Mouse (Mus musculus): ENCODE data around the gene Ms4a10.

The Ms4a10 gene

GRCm38 (mm10) chr19:10952021-10952939 lies 22.2 kb downstream of the Ms4a10 start:
- 31% methylated on average over 11 of the region's 11 CpGs for WGBS

- WGBS: 22% methylated on average over 9 of the region's 9 CpGs
Observed at GRCm38 (mm10) chr19:10949558-10949957, 24.9 kb downstream of the Ms4a10 start.

GRCm38 (mm10) chr19:10949112-10949511 lies 25.4 kb downstream of the Ms4a10 start, which contains the start of gene Ccdc86:
Gene Ccdc86 (minus strand): TSS chr19:10949266.
- 0% methylated on average over 30 of the region's 30 CpGs for WGBS

DNA sequence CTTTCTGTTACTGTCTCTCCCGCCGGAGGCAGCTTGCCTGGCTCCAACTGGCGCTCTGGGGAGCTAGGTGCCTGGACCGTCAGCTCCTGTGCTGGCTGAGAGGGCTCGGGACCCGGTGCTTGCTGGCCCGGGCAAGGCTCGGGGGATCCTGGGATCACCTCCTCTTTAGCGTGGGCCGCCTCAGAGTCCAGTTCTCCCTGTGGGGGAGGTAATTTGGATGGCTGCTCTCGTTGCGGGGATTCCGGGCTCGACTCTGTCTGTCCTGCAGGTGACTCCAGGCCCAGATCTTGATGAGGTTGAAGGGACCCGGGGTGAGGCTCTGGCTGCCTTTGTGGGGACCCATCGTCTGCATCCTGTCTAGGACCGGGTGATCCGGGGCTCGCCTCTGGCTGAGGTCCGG lies 26.1 kb downstream of the Ms4a10 start:
- under 1% methylated on average over 20 of the region's 20 CpGs for WGBS

DNA sequence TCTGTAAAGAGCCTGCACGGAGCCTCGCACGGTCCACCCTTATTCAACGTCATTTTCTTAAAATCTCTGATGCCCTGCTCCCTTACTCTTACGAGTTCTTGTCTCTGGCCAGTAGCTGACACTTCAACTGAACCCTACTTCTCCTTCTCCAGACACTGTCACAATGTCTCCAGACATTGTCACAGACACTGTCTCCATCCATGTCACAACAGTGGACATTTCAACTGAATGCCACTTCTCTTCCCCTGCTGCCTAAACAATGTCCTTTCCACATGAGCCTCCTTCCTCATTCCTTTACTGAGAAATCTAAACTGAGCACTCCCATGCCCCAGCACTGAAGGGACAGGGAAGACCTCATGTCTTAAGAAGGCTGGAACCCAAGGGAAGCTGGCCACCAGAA lies 27.3 kb downstream of the Ms4a10 start:
- 75% methylated on average over 5 of the region's 5 CpGs for WGBS

DNA sequence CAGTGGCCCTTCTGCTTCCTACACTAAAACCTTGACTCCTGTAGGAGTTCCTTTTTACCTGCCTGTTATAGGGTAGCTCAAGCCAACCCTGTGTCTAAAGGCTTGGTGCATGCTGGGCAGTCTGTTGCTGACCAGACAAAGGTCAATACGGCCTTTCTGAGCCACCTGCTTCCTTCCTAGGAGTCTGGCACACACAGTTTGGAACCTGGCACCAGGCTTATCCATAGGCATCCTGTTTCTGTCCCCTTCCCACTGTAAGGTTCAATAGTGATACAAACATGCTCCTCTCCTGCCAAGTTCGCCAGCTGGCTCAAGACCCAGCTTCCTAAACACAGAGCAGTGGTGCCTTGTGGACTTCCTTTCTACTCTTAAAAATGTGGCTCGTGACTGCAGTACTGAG lies 28.0 kb downstream of the Ms4a10 start:
- 60% methylated on average over 3 of the region's 3 CpGs for WGBS

DNA sequence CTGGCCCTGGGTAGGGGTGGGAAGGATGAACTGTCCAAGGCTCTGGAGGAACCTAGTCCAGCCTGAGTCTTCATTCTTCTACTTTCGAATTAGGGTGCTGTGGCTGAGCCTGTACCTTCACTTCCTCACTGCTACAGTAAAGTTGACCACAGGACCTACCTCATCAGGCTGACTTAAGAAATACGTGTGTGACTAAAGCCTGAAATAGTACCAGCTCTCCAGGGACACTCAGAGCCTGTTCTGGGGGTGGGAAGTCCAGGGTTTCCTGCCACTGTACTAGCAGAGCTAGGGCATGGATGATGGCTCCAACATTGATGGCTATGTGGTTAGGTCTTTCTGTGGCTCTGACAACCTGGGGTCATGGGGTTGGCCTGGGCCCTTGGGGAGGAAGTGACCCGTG lies 30.5 kb downstream of the Ms4a10 start:
- 77% methylated on average over 3 of the region's 3 CpGs for WGBS

GRCm38 (mm10) chr19:10940801-10941457 lies 33.5 kb downstream of the Ms4a10 start:
- 8% methylated on average over 40 of the region's 40 CpGs for WGBS

DNA sequence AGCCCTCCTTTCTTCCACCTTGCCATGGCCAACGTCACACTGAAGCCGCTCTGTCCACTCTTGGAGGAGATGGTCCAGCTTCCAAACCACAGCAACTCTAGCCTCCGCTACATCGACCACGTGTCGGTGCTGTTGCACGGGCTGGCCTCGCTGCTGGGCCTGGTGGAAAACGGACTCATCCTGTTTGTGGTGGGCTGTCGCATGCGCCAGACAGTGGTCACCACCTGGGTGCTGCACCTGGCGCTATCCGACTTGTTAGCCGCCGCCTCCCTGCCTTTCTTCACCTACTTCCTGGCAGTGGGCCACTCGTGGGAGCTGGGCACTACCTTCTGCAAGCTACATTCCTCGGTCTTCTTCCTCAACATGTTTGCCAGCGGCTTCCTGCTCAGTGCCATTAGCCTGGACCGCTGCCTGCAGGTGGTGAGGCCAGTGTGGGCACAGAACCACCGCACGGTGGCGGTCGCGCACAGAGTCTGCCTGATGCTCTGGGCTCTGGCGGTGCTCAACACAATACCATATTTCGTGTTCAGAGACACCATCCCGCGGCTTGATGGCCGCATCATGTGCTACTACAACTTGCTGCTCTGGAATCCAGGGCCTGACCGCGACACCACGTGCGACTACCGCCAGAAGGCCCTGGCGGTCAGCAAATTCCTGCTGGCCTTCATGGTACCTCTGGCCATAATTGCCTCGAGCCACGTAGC lies 34.2 kb downstream of the Ms4a10 start:
- WGBS: 22% methylated on average over 37 of the region's 37 CpGs

DNA sequence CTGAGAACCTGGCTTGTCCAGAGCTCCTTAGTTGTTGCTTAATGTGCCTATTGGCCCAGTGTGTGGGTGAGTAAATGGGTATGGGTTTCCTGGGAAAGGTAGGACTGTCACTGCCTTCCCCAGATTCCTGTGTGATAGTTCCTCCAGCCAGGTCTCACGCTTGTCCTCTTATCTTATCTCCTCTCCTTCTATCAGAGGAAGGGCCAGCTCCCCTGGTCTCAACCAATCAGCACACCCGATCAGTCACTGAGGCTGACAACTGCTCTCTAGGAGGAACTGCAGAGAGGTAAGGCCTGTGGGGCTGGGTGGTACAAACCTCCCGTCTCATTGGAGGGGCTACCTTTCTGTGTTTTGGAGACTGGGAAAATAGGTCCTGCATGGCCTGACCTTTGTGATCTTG lies 35.7 kb downstream of the Ms4a10 start:
- 86% methylated on average over 3 of the region's 3 CpGs for WGBS

DNA sequence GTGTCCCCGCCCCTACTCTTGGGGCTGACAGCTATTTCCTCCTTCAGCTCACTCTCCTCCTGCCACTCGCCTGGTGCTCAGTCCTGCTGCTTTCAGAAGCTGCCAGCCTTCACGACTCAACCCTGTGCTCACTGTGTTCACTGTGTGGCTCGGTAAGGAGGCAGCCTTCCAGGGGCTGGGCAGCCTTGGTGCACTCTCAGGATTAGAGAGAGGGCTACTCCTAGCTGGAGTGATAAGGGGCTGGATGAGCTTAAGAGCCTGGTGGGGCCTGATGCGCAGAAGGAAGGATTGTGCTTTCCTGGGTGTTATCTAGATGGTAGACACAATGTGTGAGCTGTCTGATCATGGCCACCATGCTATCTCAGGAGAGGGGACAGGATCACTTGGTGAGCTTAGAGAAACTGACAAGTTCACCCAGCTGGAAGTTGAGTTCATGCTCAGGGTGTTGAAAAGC lies 37.3 kb downstream of the Ms4a10 start, which contains the start of gene Ptgdr2:
Gene Ptgdr2, plus strand, starts transcription at position 51 of the 454 bp plus-strand sequence.
- WGBS: 53% methylated on average over 5 of the region's 5 CpGs

DNA sequence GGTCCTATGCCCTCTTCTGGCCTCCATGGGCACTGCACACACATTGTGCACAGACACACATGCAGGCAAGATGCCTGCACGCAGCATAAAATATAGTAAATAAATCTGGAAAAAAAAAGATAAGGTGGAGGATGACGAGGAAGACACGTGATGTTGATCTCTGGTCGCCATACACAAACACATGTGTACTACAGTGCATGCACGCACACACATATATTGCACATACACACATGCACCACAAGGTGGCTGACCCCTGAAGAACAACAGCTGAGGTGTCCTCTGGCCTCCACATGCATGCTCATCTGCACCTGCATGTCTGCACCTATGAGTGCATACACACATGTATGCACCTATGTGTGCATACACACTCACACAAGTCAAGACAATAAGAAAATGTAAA lies 38.4 kb downstream of the Ms4a10 start:
- 85% methylated on average over 5 of the region's 5 CpGs for WGBS

GRCm38 (mm10) chr19:10935029-10935428 lies 39.4 kb downstream of the Ms4a10 start:
- 20% methylated on average over 5 of the region's 5 CpGs for WGBS

GRCm38 (mm10) chr19:10930641-10931040 lies 43.8 kb downstream of the Ms4a10 start:
- 87% methylated on average over 2 of the region's 2 CpGs for WGBS

DNA sequence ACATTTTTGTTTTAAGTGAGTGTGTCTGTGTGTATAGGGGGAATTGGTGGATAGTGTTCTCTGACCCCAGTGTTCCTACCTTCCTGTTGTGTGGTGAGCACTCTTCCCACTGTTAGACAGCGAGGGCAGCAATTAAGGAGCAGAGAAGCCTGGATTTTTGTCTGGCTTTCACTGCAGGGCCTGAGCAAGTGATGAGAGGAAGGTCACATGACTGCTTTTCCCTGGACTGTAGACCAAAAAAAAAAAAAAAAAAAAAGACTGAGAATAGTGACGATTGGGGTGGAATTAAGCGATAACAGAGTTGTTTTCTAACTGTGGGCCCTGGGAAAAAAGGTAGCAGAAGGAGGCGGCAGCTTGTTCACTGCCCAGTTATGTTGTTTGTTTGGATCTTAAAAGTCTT lies 47.8 kb downstream of the Ms4a10 start:
- WGBS: 48% methylated on average over 4 of the region's 4 CpGs

DNA sequence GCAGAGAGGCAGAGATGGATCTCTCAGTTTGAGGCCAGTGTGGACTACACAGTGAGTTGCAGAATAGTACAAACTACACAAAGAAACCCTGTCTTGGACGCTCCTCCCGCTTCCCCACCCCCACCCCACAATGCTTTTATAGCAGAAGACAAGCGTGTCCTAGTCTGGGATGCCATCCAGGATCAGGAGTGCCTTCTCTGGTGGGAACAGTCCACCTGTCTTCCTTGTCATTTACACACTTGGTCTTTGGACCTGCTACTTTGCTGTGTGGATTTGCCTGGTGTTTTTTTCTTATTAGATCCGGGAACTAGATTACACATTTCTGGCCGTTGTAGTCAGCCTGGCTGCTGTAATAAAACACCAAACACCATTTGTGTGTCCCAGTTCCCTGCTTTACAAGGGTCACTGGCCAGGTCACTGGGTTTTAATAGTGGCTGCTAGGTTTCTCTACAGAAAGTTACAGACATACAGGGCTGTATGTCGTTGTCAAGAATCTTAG lies 48.3 kb downstream of the Ms4a10 start:
- 38% methylated on average over 6 of the region's 6 CpGs for WGBS

DNA sequence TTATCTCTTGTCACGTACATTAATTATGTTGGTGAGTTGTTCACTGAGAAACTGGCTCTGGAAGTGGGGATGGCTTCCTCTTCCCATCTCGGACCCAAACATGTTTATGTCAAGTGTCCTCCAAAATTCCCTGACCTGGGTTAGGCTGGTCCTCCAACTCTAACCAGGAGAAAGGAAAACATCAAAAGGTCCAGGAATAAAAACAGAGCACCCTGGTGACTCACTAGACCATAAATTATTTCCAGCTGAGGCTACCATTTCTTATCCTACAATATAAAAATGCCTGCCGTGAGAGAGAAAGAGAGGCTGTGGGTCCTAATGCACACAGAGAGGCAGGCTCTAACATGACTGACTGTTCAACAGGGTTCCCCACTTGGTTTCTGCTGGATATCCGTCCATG lies 50.2 kb downstream of the Ms4a10 start:
- WGBS: 77% methylated on average over 4 of the region's 4 CpGs

- 49% methylated on average over 3 of the region's 3 CpGs for WGBS
Observed at GRCm38 (mm10) chr19:10921058-10921457, 53.4 kb downstream of the Ms4a10 start.

DNA sequence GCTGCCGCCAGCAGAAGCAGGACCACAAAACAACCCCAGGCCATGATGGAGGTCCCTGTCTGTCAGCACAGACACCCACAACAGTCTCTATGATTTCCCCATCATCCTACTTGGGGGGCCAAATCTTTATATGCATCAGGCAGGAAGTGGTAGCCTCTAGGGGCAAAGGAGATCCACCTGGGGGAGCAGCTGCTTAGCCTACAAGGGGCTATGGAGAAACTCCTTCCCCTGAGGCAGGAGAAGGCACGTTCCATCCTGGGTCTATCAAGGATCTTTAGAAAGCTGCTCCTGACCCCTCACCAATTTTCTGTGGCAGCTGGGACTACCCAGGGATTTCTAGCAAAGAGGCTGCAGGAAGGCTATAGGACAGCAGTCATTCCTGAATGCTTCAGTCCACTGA lies 53.9 kb downstream of the Ms4a10 start, which contains the start of gene Zp1:
Gene Zp1, minus strand, starts transcription at position 101 of the 400 bp plus-strand sequence.
- WGBS: 81% methylated on average over 2 of the region's 2 CpGs

DNA sequence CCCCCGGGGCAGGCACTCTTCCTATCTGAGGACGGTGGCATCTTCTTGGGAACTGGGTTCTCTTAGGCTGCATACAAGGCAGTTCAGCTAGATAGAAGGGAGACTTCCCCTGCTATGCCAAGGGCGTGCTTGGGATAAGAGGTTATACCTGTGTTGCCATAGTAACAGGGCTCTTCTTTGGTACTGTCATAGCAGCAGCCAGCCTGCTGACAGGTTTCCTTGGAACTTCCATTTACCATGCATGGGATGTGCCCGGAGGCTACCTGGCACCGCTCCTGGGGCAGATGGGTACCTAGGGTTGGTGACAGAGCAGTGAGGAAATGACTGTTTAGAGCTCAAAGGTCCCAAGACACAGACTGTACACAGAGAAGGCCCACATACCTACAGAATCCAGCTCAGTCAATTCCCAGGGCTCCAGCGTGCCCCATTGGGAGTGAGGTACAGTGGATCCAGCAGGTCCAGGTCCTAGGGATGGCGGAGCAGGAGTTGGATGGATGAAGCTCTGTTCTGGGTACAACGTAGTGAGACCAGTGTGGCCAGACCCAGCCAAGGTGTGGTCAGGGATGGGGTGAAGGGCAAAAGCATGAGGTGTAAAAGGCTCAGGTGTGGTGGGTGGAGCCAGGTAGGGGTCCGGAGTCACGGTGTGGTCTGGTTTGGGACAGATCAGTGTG lies 56.0 kb downstream of the Ms4a10 start:
- 91% methylated on average over 10 of the region's 10 CpGs for WGBS

DNA sequence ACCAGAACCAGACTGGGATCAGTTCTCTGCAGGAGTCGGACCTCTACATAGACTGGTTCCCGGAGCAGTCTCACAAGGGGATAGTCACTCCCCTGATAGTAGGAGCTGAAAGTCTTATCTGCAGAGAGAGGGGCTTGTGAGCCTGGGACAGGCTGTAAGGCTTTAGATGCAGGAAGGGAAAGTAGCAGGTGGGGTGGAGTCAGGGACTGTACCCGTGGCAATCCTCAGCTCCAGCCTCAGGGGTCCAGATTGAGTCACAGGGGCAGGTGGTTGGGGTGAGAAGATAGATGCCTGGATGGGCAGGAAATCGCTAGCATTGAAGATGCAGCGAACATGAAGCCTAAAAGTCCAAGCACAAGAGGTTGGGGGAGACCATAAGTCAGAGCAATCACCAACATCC lies 58.0 kb downstream of the Ms4a10 start:
- WGBS: 79% methylated on average over 5 of the region's 5 CpGs

Data from cerebral cortex, adult 2 months (tissue).